Mouse (Mus musculus) liver, adult 2 months (tissue): Measurements from ENCODE around the gene Plppr2. TPM values are rescaled to one million over a fixed set of nuclear protein-coding genes. Genes with fewer than 3 reads are reported as not detected.

Source experiments
- DNase-seq: peaks from one replicate; pipeline ENCODE4 v3.0.0-alpha.2; 2011; ENCODE audit warnings: low read depth, low spot score; ENCODE audit errors: extremely low read depth
- H3K27ac ChIP-seq: fragments of 200-500 bp; replicated peaks from 2 replicates; pipeline ENCODE4 v1.5.1; 2012; ENCODE audit warnings: low read depth, mild to moderate bottlenecking, control low read depth, inconsistent platforms, low read length; ENCODE audit not compliant: insufficient read depth
- H3K27me3 ChIP-seq: fragments of 200-500 bp; 2 replicates; pipeline ENCODE4 v1.6.1; 2012; ENCODE audit warnings: mild to moderate bottlenecking, moderate library complexity, low read length, inconsistent platforms; ENCODE audit not compliant: control insufficient read depth, insufficient read depth
- H3K36me3 ChIP-seq: fragments of 200-500 bp; 2 replicates; pipeline ENCODE4 v1.6.1; 2012; ENCODE audit warnings: low read length, inconsistent platforms; ENCODE audit not compliant: control insufficient read depth, insufficient read depth
- H3K4me1 ChIP-seq: fragments of 200-500 bp; 2 replicates; pipeline ENCODE4 v1.6.1; 2011; ENCODE audit warnings: low read length; ENCODE audit not compliant: control insufficient read depth, insufficient read depth
- H3K4me3 ChIP-seq: fragments of 200-500 bp; 2 replicates; pipeline ENCODE4 v1.5.1; 2011; ENCODE audit warnings: low read depth, mild to moderate bottlenecking, control low read depth, low read length, moderate library complexity; ENCODE audit not compliant: insufficient read depth
- H3K79me2 ChIP-seq: fragments of 200-500 bp; 2 replicates; pipeline ENCODE4 v1.6.1; 2012; ENCODE audit warnings: inconsistent platforms, mild to moderate bottlenecking, low read length, moderate library complexity; ENCODE audit not compliant: control insufficient read depth, insufficient read depth
- H3K9ac ChIP-seq: fragments of 200-500 bp; 2 replicates; pipeline ENCODE4 v1.6.1; 2012; ENCODE audit warnings: low read depth, mild to moderate bottlenecking, control low read depth, inconsistent platforms, low read length
- CTCF ChIP-seq: fragments of 200-500 bp; IDR thresholded peaks from 2 replicates; pipeline ENCODE4 v1.5.1; 2011; ENCODE audit warnings: low read depth, low read length, control low read depth
- POLR2A ChIP-seq: fragments of 200-500 bp; IDR thresholded peaks from 2 replicates; pipeline ENCODE4 v1.6.1; 2011; ENCODE audit warnings: low read length, control low read depth; ENCODE audit not compliant: insufficient read depth; ENCODE audit errors: extremely low read depth
- WGBS: fragments of 180-500 bp; shearing (Covaris S2); methylation state at CpG from one replicate; pipeline ENCODE4 v1.1.7; 2018; 5-methylcytosine and 5-hydroxymethylcytosine counted together
- polyA plus RNA-seq: library from polyadenylated mRNA; depleted of rRNA; stranded (reverse); fragments of >200 nt; gene quantifications from 2 replicates; pipeline ENCODE4 v1.2.3, GENCODE M21; 2012; rRNA removed
- total RNA-seq: library from RNA; depleted of rRNA; stranded (reverse); fragments of >200 nt; gene quantifications from 2 replicates; pipeline ENCODE4 v1.2.3, GENCODE M21; 2014; rRNA removed

The Plppr2 gene
- 0.67 and 0.74 TPM in 2 replicates for total RNA-seq
- polyA plus RNA-seq = 9.4 and 14.6 TPM in 2 replicates

DNA sequence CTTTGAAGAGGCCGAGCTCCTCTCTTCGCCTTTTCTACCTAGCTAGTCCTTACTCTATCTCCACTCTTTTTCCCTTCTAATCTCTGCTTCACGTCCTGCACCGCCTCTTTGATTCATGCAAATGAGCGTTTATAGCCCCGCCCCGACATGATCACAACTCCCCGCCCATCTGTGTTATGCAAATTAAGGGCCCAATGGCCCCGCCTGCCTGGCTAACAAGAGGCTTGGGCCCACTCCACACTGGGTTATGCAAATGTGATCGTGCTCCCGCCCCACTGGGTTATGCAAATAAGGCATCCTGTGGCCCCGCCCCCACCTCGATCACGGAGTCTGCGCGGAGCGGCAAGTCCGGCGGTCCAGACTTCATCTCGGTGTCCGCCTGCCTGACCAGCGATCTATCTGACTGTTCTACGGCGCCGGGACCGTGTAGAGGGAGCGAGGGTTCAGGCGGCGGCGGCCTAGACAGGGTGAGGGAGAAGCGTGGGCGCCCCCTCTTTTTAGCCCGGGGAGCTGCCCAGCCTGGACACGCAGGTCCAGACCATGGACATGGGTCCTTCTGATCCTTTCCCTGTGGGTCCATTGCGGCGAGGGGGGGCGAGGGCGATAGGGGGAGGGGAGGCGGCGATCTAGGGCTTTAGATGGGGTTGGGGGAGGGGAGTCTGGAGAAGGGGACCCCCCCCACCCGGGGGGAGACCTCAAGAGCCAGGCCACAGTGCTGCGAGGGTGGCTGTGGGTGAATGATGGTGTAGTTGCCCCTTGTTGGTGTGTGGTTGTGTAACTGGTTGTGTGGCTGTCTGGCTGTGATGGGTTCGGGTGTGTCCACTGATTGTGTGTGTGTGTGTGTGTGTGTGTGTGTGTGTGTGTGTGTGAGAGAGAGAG, at the start of gene Plppr2:
Gene Plppr2, plus strand, starts transcription at position 342 of the 879 bp plus-strand sequence.
- H3K27ac ChIP-seq = no peak within 1 kb of the TSS
- no peaks in the 10 kb centered on the region for H3K27me3 ChIP-seq
- DNase-seq = peak; percentile 84
- peak within 1 kb of the TSS; percentile 58 for H3K9ac ChIP-seq
- H3K4me1 ChIP-seq = no peaks in the 10 kb centered on the region
- 5% methylated on average over 43 of the region's 43 CpGs for WGBS
- H3K4me3 ChIP-seq = peak within 1 kb of the TSS; percentile 59
- no peaks in the 10 kb centered on the region for H3K79me2 ChIP-seq
- no peaks in the 10 kb centered on the region for H3K36me3 ChIP-seq
- TF ChIP-seq CTCF (no peak), POLR2A (peak; percentile 20; the same call in 1 of the 2 replicates)

DNA sequence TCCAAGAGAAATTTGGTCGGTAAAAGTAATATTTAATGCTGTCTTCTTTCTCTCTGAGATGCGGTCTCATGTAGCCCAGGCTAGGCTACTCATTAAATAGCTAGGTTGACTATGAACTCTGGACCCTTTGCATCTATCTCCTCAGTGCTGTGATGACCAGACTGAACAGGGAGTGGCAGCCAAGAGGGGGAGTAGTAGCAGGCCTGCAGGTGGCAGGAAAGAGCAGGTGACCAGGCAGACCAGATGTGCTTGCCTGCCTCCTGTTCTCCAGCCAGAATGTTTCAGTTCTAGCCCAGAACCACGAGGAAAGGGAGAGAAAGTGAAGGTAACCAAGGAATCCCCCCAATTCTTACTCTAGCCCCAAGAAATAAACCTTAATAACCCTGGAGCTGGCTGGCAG, 47.6 kb upstream of the Plppr2 start:
- Histone ChIP-seq H3K4me3 (no peak overlapping the region), H3K4me1 (no peaks in the 10 kb centered on the region), H3K9ac (no peak overlapping the region), H3K36me3 (no peaks in the 10 kb centered on the region), H3K27me3 (no peaks in the 10 kb centered on the region; the same call in 1 of the 2 replicates), H3K27ac (no peak overlapping the region), H3K79me2 (no peaks in the 10 kb centered on the region)
- no peak for TF ChIP-seq POLR2A
- peak; percentile 76 for TF ChIP-seq CTCF
- WGBS = 51% methylated on average over 3 of the region's 3 CpGs
- peak; percentile 33 for DNase-seq

DNA sequence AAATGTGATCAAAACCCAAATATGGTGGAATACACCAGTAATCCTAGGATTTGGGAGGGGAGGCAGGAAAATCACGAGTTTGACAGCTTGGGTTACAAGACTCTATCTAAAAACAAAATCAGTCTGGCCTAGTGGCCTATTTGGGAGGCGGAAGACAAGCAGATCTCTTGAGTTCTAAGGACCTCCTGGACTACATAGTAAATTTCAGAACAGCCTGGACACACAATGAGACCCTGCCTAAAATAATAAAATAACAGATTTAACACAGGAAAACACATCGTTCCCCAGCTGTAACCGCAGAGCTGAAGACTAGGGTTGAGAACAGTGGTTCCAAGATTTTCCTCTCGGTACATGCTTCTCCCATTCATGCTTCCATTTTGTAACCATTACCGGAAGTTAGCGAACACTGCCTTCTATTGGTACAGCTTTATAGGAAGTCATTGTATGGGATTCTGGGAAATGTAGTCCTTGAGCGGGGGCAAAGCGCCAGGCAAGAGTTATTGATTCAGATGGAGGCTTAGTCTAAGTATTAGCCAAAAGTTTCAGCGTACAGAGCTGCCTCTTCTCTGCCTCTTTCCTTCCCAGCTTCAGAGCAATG, 35.5 kb upstream of the Plppr2 start:
- WGBS = 9% methylated on average over 10 of the region's 10 CpGs
- H3K79me2 ChIP-seq = no peaks in the 10 kb centered on the region
- H3K9ac ChIP-seq = no peak overlapping the region
- DNase-seq = peak; percentile 91
- H3K27me3 ChIP-seq = no peaks in the 10 kb centered on the region
- TF ChIP-seq POLR2A (no peak), CTCF (no peak)
- H3K27ac ChIP-seq = no peak overlapping the region
- H3K36me3 ChIP-seq = no peaks in the 10 kb centered on the region
- peak overlapping the region; percentile 61 for H3K4me3 ChIP-seq
- peaks cover 2% of the 10 kb centered on the region; the same call in 1 of the 2 replicates for H3K4me1 ChIP-seq

GRCm38 (mm10) chr9:21904031-21904430, 32.8 kb upstream of the Plppr2 start:
- Histone ChIP-seq H3K79me2 (no peaks in the 10 kb centered on the region), H3K4me1 (peaks cover 2% of the 10 kb centered on the region; the same call in 1 of the 2 replicates), H3K9ac (no peak overlapping the region), H3K36me3 (no peaks in the 10 kb centered on the region), H3K4me3 (no peak overlapping the region), H3K27me3 (no peaks in the 10 kb centered on the region), H3K27ac (no peak overlapping the region)
- DNase-seq = no peak
- no peak for TF ChIP-seq POLR2A
- no peak for TF ChIP-seq CTCF
- 88% methylated on average over 4 of the region's 4 CpGs for WGBS

- TF ChIP-seq CTCF = no peak
- no peak for TF ChIP-seq POLR2A
- no peaks in the 10 kb centered on the region for H3K27me3 ChIP-seq
- no peak overlapping the region for H3K9ac ChIP-seq
- DNase-seq = no peak
- no peaks in the 10 kb centered on the region for H3K79me2 ChIP-seq
- no peak overlapping the region for H3K27ac ChIP-seq
- H3K4me3 ChIP-seq = no peak overlapping the region
- H3K36me3 ChIP-seq = no peaks in the 10 kb centered on the region
- no peaks in the 10 kb centered on the region for H3K4me1 ChIP-seq
- WGBS = 70% methylated on average over 11 of the region's 11 CpGs
Measured at GRCm38 (mm10) chr9:21908216-21908615, 28.6 kb upstream of the Plppr2 start.
